Mouse (Mus musculus) inflammation-experienced regulatory T-cells, adult 6 months (primary cell): Measurements from ENCODE around the gene Cdh5. TPM values are rescaled to one million over a fixed set of nuclear protein-coding genes. Genes with fewer than 3 reads are reported as not detected.
"Not testable (repeated sequence)": the region's sequence is repeated elsewhere in the genome, so short reads cannot be mapped to it uniquely, and the experiment has no call there.

Experiments used
- ATAC-seq: one replicate; pipeline ENCODE4 v1.8.0; 2017
- polyA plus RNA-seq, 3 experiments: library from polyadenylated mRNA; unstranded; fragments of 100-300 nt; shearing (Covaris generic); gene quantifications; one replicate each; pipeline ENCODE4 v1.2.1; 2017

Cdh5 gene
- polyA plus RNA-seq, 3 experiments from 2014 or later, result 0.49 TPM; not detected in 2

DNA sequence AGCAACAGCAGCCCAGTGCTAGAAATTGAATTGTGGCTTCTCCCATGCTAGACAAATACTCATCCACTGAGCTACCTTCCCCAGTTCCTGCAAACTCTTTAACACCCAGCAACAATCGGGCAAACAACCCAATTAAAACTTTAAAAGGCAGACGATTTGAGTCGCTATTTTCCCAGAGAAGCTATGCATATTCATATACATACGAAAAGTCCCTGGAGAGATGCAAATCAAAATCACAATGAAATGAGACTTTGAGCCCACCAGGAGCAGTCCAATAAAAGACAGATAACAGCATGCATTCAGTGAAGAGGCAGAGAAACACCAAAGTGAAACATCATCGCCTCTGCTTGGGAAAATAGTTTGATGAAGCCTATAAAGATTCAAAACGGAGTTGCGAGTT is 8.1 kb upstream of the Cdh5 start:
- no peak for ATAC-seq

GRCm38 (mm10) chr8:104095595-104095994 is 5.8 kb upstream of the Cdh5 start:
- no peak for ATAC-seq

DNA sequence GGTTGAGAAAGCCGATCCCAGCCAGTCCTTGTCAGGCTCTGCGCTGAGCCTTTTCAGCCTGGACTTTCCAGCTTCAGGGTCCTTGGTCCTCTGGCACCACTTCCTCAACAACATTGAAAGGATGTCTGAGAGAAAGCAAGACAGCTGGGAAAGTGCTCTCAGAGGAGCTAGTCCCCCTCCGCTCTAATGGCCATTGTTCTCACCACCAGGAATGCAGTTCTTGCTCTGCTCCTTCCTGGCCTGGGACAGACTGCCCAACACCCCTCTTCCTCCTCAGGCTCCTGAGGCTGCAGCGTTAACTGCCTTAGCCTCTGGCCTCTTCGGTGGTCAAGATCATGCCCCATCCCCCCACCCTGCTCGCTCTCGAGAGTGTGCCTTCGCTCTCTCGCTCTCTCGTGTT is 4.8 kb upstream of the Cdh5 start:
- no peak for ATAC-seq

DNA sequence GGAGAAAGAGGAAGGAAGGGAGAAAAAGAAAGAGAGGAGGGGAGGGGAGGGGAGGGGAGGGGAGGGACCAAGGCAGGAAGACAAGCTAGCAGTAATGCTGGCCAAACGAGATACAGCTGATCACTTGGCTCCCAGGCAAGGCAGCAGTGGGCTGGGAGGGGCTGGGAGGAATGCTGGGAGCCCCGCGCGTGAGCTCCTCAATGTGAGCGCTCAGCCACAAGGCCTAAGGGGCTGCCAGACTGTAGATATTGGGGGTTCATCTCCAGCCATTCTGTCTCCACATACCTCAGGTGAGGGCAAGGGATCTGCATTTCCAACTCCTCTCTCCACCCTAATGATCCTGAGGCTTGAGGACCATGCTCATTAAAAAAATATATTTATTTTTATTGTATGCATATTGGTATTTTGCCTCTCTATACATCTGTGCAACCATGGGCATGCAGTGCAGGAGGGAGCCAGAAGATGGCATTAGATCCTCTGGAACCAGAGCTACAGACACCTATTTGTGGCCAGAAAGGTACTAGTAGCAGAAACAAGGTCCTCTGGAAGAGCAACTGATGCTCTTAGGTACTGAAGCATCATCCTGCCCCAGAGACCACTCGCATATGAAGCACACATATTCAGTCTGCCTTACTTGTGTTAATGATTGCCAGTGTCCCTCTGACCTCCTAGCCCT is 2.6 kb upstream of the Cdh5 start:
- peak; percentile 17 for ATAC-seq

DNA sequence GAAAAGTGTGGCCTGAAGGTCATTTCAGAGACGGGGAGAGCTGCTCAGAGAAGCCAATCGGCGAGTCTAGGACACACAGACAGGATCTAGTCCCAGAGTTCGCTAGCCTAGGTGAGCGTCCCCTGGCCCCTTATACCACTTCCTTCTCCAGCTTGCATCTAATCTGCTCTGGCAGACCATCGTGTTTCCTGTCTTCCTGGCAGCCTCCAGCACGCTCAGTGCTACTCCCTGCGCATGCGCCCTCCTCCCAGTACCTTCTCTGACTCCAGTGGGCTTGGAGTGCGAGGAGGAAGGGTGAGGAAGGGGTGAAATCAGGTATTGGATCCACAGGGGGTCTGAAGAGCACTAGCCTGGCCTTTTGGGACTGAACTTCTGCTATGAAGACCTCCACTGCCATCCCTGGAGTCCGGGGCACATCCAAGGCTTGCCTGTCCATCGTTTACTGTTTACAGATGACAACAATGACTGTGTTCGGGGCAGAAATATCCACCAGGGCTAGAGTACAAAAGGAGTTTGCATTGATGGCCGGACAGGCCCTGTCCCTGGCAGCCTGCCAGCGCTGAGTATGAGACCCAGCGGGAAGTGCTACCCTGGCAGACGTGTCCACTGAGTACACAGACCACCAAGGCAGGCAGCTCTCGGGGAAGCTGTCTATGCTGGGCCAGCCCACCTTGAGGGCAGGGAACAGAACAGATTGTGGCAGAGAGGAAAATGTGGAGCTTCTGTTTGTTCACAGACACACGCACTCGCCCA is 1.9 kb upstream of the Cdh5 start:
- no peak for ATAC-seq

DNA sequence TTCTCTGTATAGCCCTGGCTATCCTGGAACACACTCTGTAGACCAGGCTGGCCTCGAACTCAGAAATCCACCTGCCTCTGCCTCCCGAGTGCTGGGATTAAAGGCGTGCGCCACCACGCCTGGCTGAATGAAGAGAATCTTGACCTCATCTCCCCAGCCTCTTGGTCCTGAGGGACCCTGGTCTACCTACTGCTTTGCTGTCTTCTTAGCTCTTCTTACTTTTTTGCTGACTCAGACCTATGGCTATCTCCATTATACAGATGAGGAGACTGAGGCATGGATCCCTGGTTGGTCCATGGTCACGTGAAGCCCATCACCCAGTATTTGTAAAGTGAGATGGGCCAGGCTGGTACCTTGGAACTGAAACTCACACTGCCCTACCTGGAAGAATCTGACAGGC is 701 bp upstream of the Cdh5 start:
- ATAC-seq, result not testable (repeated sequence)

GRCm38 (mm10) chr8:104103462-104103861 is 2.0 kb downstream of the Cdh5 start:
- no peak for ATAC-seq

DNA sequence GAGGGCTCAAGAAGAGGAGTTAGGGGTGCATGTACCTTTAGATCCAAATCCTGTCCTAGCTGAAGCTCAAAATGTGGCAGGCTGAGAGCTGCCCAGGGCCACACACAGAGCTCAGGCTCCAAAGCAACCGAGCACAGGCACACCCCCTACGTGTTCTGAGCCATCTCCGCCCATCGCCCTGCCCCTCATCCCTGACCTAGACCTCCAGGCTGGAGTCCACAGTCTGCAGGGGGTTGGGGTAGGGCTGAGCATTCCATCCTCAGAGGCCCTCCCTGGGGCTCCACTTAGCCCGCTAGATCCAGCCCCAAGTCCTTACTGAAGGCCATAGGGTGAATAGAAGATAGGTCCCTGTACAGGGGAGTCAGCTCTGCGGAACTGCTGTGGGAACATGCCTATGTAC is 4.3 kb downstream of the Cdh5 start:
- ATAC-seq, result no peak

DNA sequence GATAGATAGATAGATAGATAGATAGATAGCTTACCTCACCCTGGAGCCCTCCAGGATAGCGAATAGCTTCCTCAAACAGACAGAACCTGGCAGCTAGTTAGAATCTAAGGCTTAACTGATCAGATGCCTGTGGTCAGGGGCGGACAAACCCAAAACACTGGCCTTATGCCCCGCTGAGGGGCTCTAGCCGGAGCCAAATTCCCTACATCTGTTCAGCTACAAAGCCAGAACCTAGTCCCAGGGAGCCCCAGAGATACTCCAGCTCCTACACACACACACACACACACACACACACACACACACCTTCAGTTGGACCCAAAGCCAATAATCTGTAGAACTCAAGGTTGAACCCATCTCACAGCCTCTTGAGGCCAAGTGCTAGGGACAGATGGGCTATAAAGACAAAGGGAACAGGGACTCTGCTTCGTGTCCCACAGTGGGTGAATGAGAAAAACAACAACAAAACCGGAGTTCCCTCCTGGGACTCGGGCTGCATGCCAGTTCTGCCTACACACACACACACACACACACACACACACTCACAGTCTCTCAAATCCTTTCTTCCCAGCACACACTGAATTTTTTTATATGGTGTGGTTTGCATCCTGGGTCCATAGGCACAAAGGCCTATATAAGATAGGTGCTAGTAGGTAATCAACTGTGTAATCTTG is 5.0 kb downstream of the Cdh5 start:
- no peak for ATAC-seq

DNA sequence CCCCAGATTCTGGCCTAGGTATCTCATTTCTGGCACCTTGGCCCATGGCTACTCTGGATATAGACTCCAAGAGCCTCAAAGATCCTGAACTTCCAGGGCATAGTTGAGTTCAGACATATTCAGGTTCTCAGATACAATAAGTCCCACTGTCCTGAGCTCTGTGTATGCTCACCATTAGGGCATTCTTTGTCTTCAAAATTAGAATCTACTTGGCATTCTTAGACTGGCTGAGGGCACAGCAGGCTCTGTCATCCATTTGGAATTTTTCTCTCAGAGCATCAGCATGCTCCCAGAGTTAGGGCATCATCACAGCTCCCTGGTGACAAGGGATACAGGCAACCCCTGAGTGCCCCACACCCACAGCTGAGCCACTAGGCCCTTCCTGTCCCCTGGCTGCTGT is 5.7 kb downstream of the Cdh5 start:
- no peak for ATAC-seq

- ATAC-seq, result no peak
These were observed 6.6 kb downstream of the Cdh5 start for GRCm38 (mm10) chr8:104108048-104108447.

DNA sequence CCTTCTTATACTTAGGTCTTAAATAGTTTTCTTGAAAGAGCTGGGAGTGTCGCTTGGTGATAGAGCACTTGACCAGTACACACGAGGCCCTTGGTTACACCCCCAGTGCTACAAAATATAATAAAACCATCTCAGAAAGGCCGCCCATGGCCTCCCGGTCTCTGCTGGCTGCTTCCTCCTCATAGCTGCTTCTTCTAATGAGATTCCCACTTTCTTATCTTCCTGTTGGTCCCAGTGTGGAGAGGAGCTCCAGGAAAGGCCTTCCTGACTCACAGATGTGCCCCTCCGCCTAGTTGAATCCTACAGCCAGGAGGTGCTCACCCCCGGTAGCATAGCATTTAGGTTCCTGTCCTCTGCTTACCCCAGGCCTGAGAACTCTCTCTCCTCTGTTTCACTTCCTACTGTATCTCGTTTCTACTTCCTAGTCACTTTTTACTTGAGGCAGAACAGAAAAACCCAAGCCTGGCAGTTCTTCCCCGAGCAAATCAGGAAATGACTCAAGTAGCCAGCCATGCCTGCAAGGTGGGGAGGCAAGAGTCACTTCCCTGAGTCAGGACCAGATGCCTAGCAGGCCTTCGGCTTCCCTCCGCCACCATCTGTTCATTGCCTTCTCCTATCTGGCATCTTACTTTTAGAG is 9.2 kb downstream of the Cdh5 start:
- ATAC-seq, result no peak

- ATAC-seq, result no peak
These were observed 20.4 kb downstream of the Cdh5 start for GRCm38 (mm10) chr8:104121640-104122416.

- no peak for ATAC-seq
These were observed 21.7 kb downstream of the Cdh5 start for GRCm38 (mm10) chr8:104123080-104123657.

- ATAC-seq, result no peak
These were observed 23.1 kb downstream of the Cdh5 start for GRCm38 (mm10) chr8:104124534-104124933.

DNA sequence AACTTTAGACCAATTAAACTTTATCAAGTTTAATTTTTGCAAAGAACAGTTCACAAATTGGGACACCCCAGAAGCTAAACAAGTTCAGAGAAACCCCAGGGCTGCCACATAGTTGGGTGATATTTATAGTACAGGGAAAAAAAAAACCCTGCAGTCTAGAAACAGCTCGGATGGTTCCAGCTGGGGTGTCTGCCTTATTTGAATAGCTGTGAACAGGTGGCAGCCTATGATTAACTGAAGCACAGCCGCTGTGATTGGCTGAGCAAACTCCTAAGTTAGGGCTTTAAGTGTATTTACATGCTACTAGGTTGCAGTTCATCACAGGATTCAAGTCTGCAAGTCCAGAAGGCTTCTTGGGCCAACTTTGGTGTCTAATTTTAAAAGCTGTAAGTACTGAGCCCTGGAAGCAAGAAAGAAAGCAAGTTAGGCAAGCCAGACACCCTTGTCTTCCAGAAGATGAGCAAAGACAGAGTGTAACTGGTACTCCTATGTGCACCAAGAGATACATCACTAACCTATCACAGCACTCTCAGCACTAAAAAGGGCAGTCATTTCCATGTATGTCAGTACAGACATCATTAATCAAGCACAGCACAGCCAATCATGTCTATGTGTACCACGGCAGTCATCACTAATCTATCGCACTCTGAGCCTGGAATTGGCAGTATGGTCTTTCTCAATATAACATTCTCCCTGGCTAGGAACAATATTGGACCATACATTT is 25.9 kb downstream of the Cdh5 start:
- ATAC-seq, result no peak

- no peak for ATAC-seq
These were observed 29.5 kb downstream of the Cdh5 start for GRCm38 (mm10) chr8:104130916-104131315.

DNA sequence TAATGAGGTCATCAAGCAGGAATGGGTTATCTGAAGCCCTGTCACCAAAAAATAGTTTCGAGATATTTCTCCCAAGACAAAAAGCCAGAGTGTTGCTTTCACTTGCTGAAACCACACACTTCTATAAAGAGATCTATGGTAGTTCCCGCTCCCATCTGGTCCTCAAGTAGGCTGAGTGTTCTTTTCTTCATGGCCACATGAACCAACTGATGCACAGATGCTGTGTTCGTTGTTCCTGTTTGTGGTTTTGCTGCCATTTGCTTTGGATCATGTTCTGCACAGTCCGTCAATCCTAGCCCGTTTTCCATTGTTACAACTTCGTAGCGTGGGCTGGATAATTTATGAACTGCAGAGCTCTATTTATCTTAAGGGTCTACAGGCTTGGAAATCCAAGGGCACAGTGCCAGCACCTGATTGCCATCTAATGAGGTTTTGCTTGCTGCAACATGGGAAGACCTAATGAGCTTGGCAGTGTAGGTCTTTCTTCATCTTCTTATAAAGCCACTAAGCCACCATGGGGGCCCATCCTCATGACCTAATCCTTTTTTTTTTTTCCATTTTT is 30.1 kb downstream of the Cdh5 start:
- no peak for ATAC-seq

DNA sequence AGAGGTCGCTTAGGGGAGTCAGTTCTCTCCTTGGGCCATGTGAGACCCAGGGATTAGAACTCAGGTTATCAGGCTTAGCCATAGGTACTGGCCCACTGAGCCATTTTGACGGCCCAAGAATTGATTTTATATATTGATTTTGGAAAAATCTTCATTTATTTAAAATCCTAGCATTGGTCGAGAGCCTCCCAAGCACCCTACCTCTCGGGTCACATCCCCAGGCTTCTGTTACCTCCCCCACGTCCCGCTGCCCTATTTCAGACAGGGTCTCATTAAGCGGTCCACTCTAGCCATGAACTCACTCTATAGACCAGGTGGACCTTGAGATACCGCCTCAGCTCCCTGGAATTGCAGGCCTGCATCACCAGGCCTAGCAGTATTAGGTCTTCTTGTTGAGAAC is 33.1 kb downstream of the Cdh5 start:
- ATAC-seq, result no peak

DNA sequence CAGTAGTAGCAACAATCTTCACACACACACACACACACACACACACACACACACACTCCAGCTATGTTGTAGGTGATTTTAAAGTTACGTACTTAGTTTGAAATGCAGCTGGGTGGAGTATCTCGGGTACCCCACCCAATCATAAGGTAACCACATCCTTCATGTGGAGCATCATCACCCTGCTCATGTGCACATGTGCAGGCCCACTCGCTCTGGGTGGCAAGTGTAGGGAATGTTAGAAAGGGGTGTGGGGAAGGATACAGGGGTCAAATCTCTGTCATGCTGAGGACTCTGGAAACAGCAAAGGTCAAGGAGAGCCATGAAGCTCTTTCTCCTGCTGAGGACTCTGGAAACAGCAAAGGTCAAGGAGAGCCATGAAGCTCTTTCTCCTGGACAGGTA is 34.9 kb downstream of the Cdh5 start:
- ATAC-seq, result no peak

DNA sequence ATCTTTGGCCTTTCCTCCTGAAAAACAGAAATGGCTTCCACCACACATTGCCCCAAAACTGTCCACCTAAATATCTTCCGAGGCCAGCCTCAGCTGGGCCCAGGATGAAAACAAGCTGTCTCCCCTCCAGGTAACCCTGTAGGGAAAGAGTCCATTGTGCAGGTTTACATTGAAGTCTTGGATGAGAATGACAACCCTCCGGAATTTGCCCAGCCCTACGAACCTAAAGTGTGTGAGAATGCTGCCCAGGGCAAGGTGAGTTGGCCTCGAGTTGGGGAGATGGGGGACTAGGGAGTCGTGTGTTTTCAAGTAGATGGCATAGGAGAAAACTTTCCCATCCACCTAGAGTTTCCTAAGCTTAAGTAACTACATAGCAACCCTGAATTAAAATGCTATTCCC is 36.2 kb downstream of the Cdh5 start:
- no peak for ATAC-seq
